Mouse (Mus musculus) liver, adult (tissue): ENCODE data around the gene Olfr613.
"Not testable (repeated sequence)": the region's sequence is repeated elsewhere in the genome, so short reads cannot be mapped to it uniquely, and the experiment has no call there.

Experiments
- GATA4 ChIP-seq: IDR thresholded peaks from 2 replicates; pipeline ENCODE4 v1.6.1; 2014; ENCODE audit warnings: mild to moderate bottlenecking, low read length; ENCODE audit not compliant: insufficient replicate concordance

Gene Olfr613

DNA sequence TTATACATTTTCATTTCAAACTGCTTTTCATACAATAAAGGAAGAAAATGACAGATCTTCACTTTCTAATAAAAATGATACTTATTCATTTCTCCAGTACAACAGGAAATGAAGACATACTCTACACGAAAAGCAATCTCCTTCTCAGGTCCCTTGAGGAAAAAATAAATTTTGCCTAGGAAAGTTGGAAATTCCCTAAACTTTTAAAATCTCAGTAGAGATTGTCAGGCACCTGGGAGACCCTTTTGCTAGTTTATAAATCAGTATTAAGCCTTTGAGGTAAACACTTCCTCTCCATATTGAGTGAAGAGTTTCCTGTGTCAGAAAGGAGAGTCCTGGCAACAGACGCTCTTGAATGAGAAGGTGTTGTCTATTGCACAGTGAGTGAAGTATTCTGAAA lies at the start of gene Olfr613:
TSS of gene Olfr613 (plus strand) at position 301 of the 400 bp plus-strand sequence.
- TF ChIP-seq GATA4: no peak

DNA sequence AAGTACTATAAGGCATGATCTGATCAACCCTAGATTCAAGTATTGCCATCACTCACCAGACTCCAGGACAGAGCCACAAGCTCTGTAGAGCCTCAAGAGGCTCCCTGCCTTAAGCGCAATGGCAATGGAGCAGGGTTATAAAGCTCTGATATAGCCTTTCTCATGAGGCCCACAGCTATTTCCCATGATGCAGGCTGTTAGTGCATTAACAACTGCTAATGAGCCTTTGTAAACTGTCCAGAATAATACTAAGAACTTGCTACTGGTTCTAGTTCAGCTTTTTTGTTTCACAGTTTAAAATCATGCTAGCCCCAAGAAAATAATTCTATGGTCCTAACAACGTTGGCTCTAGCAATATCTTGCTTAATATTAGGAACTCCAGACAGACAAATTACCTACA lies 35.9 kb upstream of the Olfr613 start, which contains the start of gene Olfr610:
TSS of gene Olfr610 (minus strand) at position 101 of the 400 bp plus-strand sequence.
- no peak for TF ChIP-seq GATA4

DNA sequence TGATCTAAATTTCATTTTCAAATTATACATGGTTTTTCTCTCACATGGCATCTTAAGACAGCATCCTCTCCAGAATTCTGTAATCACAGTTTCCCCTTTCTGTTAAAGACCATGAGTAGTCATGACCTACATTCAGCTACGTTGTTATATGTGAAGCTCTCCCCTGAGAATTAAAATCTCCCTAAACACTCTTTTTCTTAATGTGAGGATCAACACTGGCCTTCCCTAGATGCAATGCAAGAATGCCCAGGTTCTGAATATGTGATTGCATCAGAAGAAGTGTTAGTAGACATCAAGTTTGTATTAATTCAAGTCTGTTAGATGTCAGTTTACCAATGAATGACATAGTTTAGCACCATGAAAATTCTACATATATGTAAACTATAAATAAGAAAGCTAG lies 27.1 kb upstream of the Olfr613 start, which contains the start of gene Olfr611:
TSS of gene Olfr611 (minus strand) at position 101 of the 400 bp plus-strand sequence.
- TF ChIP-seq GATA4: not testable (repeated sequence)

DNA sequence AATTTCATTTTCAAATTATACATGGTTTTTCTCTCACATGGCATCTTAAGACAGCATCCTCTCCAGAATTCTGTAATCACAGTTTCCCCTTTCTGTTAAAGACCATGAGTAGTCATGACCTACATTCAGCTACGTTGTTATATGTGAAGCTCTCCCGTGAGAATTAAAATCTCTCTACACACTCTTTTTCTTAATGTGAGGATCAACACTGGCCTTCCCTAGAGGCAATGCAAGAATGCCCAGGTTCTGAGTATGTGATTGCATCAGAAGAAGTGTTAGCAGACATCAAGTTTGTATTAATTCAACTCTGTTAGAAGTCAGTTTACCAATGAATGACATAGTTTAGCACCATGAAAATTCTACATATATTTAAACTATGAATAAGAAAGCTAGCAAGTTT lies 5.3 kb upstream of the Olfr613 start, which contains the start of gene Olfr612:
TSS of gene Olfr612 (minus strand) at position 101 of the 400 bp plus-strand sequence.
- TF ChIP-seq GATA4: not testable (repeated sequence)

DNA sequence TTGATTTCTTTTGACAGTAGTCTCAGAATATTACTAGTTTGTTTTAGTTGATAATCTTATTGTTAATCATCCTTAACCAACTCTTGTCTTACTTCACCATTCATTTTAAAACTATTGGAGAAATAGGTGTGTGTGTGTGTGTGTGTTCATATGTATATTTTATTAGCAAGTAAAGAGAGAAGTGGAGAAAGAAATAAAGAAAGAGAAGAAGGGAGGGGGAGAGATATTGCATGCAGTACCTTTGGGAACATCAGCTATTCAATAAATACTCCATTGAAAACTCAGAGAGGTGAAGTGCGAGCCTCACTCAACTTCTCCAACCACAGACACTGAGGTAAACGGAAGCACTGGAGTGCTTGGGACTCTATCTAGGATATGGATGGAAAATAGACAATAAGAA lies 7.9 kb downstream of the Olfr613 start, which contains the start of gene Olfr615:
TSS of gene Olfr615 (plus strand) at position 301 of the 400 bp plus-strand sequence.
- no peak for TF ChIP-seq GATA4

DNA sequence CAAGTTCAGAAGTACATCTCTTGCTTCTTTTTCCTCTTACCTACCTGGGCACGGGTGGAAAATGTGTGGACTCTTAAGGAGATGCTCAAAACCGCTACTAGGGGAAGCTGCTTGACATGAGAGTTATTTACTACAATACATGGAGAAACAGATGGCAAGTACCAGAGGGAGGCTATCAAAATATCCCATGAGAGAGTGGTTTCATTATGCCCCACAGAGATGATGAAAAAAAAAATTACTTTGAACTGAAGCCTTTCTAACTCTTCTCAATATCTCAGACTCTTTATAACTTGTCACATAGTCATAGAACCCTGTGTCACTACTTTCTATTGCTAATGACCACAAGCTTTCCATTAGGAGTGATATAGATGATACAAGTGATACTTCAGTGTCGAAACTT lies 21.2 kb downstream of the Olfr613 start, which contains the start of gene Olfr616:
TSS of gene Olfr616 (minus strand) at position 101 of the 400 bp plus-strand sequence.
- TF ChIP-seq GATA4: no peak

DNA sequence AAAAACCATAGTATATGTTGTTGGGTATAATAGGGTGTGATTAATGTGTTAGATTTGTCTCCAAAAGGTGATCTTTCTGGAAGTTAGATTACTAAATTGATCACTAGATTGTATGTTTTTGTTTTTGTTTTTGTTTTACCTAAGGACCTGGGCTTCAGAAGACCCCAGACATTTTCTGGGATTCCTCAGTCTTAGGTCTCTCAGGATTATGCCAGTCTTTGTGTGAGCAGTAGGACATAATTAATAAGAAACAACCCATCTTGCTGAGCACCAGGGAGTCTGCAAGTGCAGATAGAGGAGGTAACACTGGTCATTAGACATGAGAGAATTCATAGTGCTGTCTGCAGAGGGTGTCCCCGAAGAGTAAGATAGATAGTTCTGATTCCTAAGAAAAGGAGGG lies 24.9 kb downstream of the Olfr613 start, which contains the start of gene Olfr617:
TSS of gene Olfr617 (plus strand) at position 301 of the 400 bp plus-strand sequence.
- TF ChIP-seq GATA4: no peak

DNA sequence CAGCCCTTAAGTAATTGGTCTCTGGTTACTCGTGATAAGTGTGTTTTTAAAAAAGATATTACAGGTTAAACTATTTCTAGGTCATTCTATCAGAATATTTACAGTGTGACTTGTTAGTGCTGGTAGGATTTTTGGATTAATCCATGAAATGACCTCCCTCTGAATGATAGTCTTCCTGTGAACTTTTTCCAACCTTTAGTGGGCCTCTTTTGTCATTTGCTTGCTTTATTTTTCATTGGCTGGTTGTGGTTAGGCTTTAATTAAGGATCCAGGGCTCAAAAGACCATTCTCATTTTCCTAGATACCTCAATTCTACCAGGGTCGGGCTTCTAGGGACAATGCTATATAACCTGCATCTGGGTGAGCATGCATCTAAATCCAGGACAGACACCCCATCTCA lies 41.9 kb downstream of the Olfr613 start, which contains the start of gene Olfr618:
TSS of gene Olfr618 (plus strand) at position 301 of the 400 bp plus-strand sequence.
- no peak for TF ChIP-seq GATA4

DNA sequence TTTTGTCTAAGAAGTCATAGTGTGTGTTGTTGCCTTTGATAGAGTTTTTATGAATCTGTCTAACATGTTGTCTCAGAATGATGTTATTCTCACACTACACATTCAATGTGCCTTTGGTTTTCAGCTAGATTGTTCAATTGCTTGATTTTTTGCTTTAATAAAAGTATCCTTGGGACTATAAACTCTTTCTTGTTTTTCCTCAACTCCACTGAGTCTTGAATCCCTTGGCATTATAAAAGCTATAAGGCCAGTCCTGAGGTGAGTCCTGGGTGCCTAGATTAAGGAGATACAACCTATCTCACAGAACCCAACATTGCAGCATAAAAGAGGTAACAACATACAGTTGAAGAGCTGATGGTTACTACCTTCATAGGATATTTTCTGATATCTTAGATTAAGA lies 52.4 kb downstream of the Olfr613 start, which contains the start of gene Olfr619:
TSS of gene Olfr619 (plus strand) at position 301 of the 400 bp plus-strand sequence.
- TF ChIP-seq GATA4: no peak
